Mouse (Mus musculus) erythroblast, embryonic 14.5 days (primary cell): ENCODE results near the gene Gm10135.

Experiments used
- GATA1 ChIP-seq: IDR thresholded peaks from 2 replicates; pipeline ENCODE4 v1.6.1; 2012; ENCODE audit warnings: low read length, inconsistent platforms, mixed read lengths
- TAL1 ChIP-seq: IDR thresholded peaks from 3 replicates; pipeline ENCODE4 v1.6.1; 2012; ENCODE audit warnings: low read length, inconsistent platforms, mixed read lengths

DNA sequence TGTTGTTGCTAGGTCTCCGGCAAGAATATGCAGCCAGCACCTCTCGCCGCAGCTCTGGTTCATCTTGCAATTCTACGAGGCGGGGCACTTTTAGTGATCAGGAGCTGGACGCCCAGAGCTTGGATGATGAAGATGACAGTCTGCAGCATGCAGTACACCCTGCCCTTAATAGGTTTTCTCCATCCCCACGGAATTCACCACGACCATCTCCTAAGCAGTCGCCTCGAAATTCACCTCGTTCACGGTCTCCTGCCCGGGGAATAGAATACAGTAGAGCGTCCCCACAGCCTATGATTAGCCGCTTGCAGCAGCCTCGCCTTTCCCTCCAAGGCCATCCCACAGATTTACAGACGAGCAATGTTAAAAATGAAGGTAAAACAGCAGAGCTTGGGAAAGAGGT, 17.2 kb downstream of the Gm10135 start:
- no peak for TF ChIP-seq TAL1
- TF ChIP-seq GATA1, result no peak
